Mouse (Mus musculus): ENCODE data around the gene Plp2. TPM values are rescaled to one million over a fixed set of nuclear protein-coding genes. Genes with fewer than 3 reads are reported as not detected.

Gene Plp2
- polyA plus RNA-seq, 2 experiments: 27.3 to 29.0 TPM

GRCm38 (mm10) chrX:7662936-7663335 is 8.3 kb downstream of the Plp2 start:
- no peaks in the 10 kb centered on the region for H3K27me3 ChIP-seq (ENCODE audit: control insufficient read depth, insufficient read depth, low read length)
- H3K4me2 ChIP-seq (ENCODE audit: low read depth): no peak overlapping the region
- TF ChIP-seq EP300 (IDR thresholded peaks at IDR 0.05; ENCODE audit: low read depth): no peak
- TF ChIP-seq CTCF (IDR thresholded peaks at IDR 0.05; ENCODE audit: low read depth): no peak
- no peak overlapping the region for H3K27ac ChIP-seq
- 46% methylated on average over 3 of the region's 3 CpGs for WGBS (ENCODE audit: insufficient replicate concordance)
- no peaks in the 10 kb centered on the region for H3K36me3 ChIP-seq (replicated peaks; ENCODE audit: control insufficient read depth, insufficient read depth, low read depth)
- no peaks in the 10 kb centered on the region for H3K9me3 ChIP-seq (ENCODE audit: control insufficient read depth, low read length)
- no peak overlapping the region for H3K9ac ChIP-seq (replicated peaks)
- no peak for ATAC-seq (ENCODE audit: insufficient read depth)
- DNase-seq (ENCODE audit: low read depth in 3 of 3, low spot score in 3 of 3): no peak
- H3K4me1 ChIP-seq (replicated peaks; ENCODE audit: control insufficient read depth in 2 of 2, insufficient read depth in 2 of 2, low read length in 1 of 2): no peaks in the 10 kb centered on the region
- no peak overlapping the region for H3K4me3 ChIP-seq (ENCODE audit: insufficient read depth in 1 of 2, low read depth in 2 of 2, low read length in 2 of 2)

DNA sequence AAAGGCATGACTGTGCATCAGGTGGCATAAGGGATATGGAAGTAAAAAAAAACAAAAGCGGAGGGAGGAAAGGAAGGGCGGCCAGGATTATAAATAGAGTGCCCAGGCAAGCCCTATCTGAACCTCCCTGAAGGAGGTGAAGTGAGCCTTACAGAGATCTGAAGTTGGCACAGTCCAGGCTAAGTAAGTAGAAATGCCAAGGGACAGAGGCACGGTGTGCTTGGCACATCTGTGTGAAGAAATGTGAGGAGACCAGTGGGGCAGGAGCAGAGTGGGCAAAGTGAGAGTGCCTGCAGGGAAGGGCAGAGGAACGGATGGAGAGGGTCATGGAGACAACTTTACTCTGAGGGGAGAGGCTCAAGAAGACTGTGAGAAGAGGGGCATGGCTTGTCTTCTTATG is 10.1 kb downstream of the Plp2 start:
- 63% methylated on average over 4 of the region's 4 CpGs for WGBS (ENCODE audit: insufficient replicate concordance)

GRCm38 (mm10) chrX:7658785-7659589 is 12.2 kb downstream of the Plp2 start:
- H3K9ac ChIP-seq (replicated peaks): no peak overlapping the region
- 58% methylated on average over 11 of the region's 11 CpGs for WGBS (ENCODE audit: insufficient replicate concordance)
- no peaks in the 10 kb centered on the region for H3K9me3 ChIP-seq (ENCODE audit: control insufficient read depth, low read length)
- no peak overlapping the region for H3K27ac ChIP-seq
- no peak overlapping the region for H3K4me3 ChIP-seq (ENCODE audit: insufficient read depth in 1 of 2, low read depth in 2 of 2, low read length in 2 of 2)
- ATAC-seq (ENCODE audit: insufficient read depth): 0 out of 2 replicates have a peak, but pooled peaks have one; percentile 13
- H3K27me3 ChIP-seq (ENCODE audit: control insufficient read depth, insufficient read depth, low read length): no peaks in the 10 kb centered on the region; the same call in 1 of the 2 replicates
- no peaks in the 10 kb centered on the region; a peak in 1 of 4 replicates for H3K4me1 ChIP-seq (replicated peaks; ENCODE audit: control insufficient read depth in 2 of 2, insufficient read depth in 2 of 2, low read length in 1 of 2)
- peak overlapping the region; percentile 58; the same call in 1 of the 2 replicates for H3K4me2 ChIP-seq (ENCODE audit: low read depth)
- H3K36me3 ChIP-seq (replicated peaks; ENCODE audit: control insufficient read depth, insufficient read depth, low read depth): no peaks in the 10 kb centered on the region
- no peak for TF ChIP-seq CTCF (IDR thresholded peaks at IDR 0.05; ENCODE audit: low read depth)
- TF ChIP-seq EP300 (IDR thresholded peaks at IDR 0.05; ENCODE audit: low read depth): no peak
- no peak for DNase-seq (ENCODE audit: low read depth in 3 of 3, low spot score in 3 of 3)

More for the DNA sequence above, 10.1 kb downstream of the Plp2 start:
- no peaks in the 10 kb centered on the region; a peak in 1 of 4 replicates for H3K4me1 ChIP-seq (replicated peaks; ENCODE audit: control insufficient read depth in 2 of 2, insufficient read depth in 2 of 2, low read length in 1 of 2)
- no peak for ATAC-seq (ENCODE audit: insufficient read depth)
- H3K4me2 ChIP-seq (ENCODE audit: low read depth): no peak overlapping the region
- DNase-seq (ENCODE audit: low read depth in 3 of 3, low spot score in 3 of 3): no peak
- no peak overlapping the region for H3K9ac ChIP-seq (replicated peaks)
- no peaks in the 10 kb centered on the region for H3K36me3 ChIP-seq (replicated peaks; ENCODE audit: control insufficient read depth, insufficient read depth, low read depth)
- H3K27me3 ChIP-seq (ENCODE audit: control insufficient read depth, insufficient read depth, low read length): no peaks in the 10 kb centered on the region; the same call in 1 of the 2 replicates
- H3K9me3 ChIP-seq (ENCODE audit: control insufficient read depth, low read length): no peaks in the 10 kb centered on the region
- TF ChIP-seq CTCF (IDR thresholded peaks at IDR 0.05; ENCODE audit: low read depth): no peak
- no peak for TF ChIP-seq EP300 (IDR thresholded peaks at IDR 0.05; ENCODE audit: low read depth)
- H3K4me3 ChIP-seq (ENCODE audit: insufficient read depth in 1 of 2, low read depth in 2 of 2, low read length in 2 of 2): no peak overlapping the region
- H3K27ac ChIP-seq: no peak overlapping the region

GRCm38 (mm10) chrX:7658031-7658784 is 13.0 kb downstream of the Plp2 start:
- DNase-seq (ENCODE audit: low read depth in 3 of 3, low spot score in 3 of 3) (no peak), ATAC-seq (ENCODE audit: insufficient read depth) (0 out of 2 replicates have a peak, but pooled peaks have one; percentile 11)
- H3K4me1 ChIP-seq (replicated peaks; ENCODE audit: control insufficient read depth in 2 of 2, insufficient read depth in 2 of 2, low read length in 1 of 2): no peaks in the 10 kb centered on the region; a peak in 1 of 4 replicates
- no peak for TF ChIP-seq CTCF (IDR thresholded peaks at IDR 0.05; ENCODE audit: low read depth)
- TF ChIP-seq EP300 (IDR thresholded peaks at IDR 0.05; ENCODE audit: low read depth): no peak
- peak overlapping the region; percentile 58 for H3K4me2 ChIP-seq (ENCODE audit: low read depth)
- no peak overlapping the region for H3K27ac ChIP-seq
- no peak overlapping the region for H3K9ac ChIP-seq (replicated peaks)
- no peak overlapping the region; a peak in 1 of 4 replicates for H3K4me3 ChIP-seq (ENCODE audit: insufficient read depth in 1 of 2, low read depth in 2 of 2, low read length in 2 of 2)
- no peaks in the 10 kb centered on the region for H3K36me3 ChIP-seq (replicated peaks; ENCODE audit: control insufficient read depth, insufficient read depth, low read depth)
- no peaks in the 10 kb centered on the region for H3K9me3 ChIP-seq (ENCODE audit: control insufficient read depth, low read length)
- H3K27me3 ChIP-seq (ENCODE audit: control insufficient read depth, insufficient read depth, low read length): no peaks in the 10 kb centered on the region; the same call in 1 of the 2 replicates
- WGBS (ENCODE audit: insufficient replicate concordance): 21% methylated on average over 15 of the region's 15 CpGs

DNA sequence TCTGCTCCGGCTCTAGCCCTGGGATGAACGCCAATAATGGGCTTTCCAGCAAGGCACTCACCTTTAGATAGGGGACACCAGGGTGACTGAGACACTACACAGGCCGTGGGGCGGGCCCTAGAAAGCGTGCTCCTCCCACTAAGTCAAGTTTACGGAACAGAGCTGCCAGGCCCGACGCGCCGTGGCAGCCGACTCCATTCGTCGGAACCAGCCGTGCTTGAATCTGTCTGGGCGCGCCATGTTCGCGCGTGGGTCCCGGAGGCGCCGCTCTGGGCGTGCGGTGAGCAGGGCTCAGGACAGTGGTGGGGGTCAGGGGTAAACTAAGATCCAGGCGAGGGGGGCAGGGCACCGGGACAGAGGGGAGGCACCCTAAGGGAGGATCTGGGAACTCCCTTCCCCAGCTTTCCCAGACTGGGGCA is 14.0 kb downstream of the Plp2 start, which contains the start of gene Prickle3:
TSS of gene Prickle3 (plus strand) at position 40 of the 419 bp plus-strand sequence.
- ATAC-seq (ENCODE audit: insufficient read depth): peak; percentile 68
- 0 out of 2 replicates have a peak within 1 kb of the TSS, but pooled peaks have one; percentile 31 for H3K9ac ChIP-seq (replicated peaks)
- TF ChIP-seq EP300 (IDR thresholded peaks at IDR 0.05; ENCODE audit: low read depth): no peak
- DNase-seq (ENCODE audit: low read depth in 3 of 3, low spot score in 3 of 3): no peak
- no peaks in the 10 kb centered on the region for H3K9me3 ChIP-seq (ENCODE audit: control insufficient read depth, low read length)
- no peak within 1 kb of the TSS for H3K27ac ChIP-seq
- WGBS (ENCODE audit: insufficient replicate concordance): 16% methylated on average over 26 of the region's 26 CpGs
- peak within 1 kb of the TSS; percentile 58 for H3K4me2 ChIP-seq (ENCODE audit: low read depth)
- no peaks in the 10 kb centered on the region for H3K36me3 ChIP-seq (replicated peaks; ENCODE audit: control insufficient read depth, insufficient read depth, low read depth)
- no peaks in the 10 kb centered on the region; a peak in 1 of 4 replicates for H3K4me1 ChIP-seq (replicated peaks; ENCODE audit: control insufficient read depth in 2 of 2, insufficient read depth in 2 of 2, low read length in 1 of 2)
- H3K27me3 ChIP-seq (ENCODE audit: control insufficient read depth, insufficient read depth, low read length): no peaks in the 10 kb centered on the region; the same call in 1 of the 2 replicates
- H3K4me3 ChIP-seq (ENCODE audit: insufficient read depth in 1 of 2, low read depth in 2 of 2, low read length in 2 of 2): peak within 1 kb of the TSS; percentile 51 to 59
